ENCODE assay signal across 23 mouse cellular contexts in genomic region chr9:58721021-58721420, GRCm38 (mm10). TPM values are rescaled to one million over a fixed set of nuclear protein-coding genes. Genes with fewer than 3 reads are reported as not detected.
"Had no signal": no experiment of that assay in that cellular context is flagged by ENCODE, and none has a peak within 500 bp of the region (broad histone marks: within the 10 kb centered on the region; RNA-seq: fewer than 3 reads in every experiment).

No protein-coding gene starts in this region.

- H3K36me3 ChIP-seq: limb, embryonic 12.5 days; limb, embryonic 15.5 days; liver, embryonic 15.5 days; midbrain, embryonic 13.5 days had no signal

- H3K4me2 ChIP-seq: limb, embryonic 12.5 days; limb, embryonic 15.5 days; liver, embryonic 11.5 days; liver, embryonic 15.5 days; midbrain, embryonic 13.5 days had no signal

- H3K4me3 ChIP-seq: layer of hippocampus, adult 2 months; limb, embryonic 12.5 days; limb, embryonic 15.5 days; liver, embryonic 15.5 days; midbrain, embryonic 13.5 days had no signal

- H3K9me3 ChIP-seq: limb, embryonic 12.5 days; limb, embryonic 15.5 days; liver, embryonic 15.5 days; midbrain, embryonic 13.5 days had no signal

- H3K9ac ChIP-seq: limb, embryonic 12.5 days; limb, embryonic 15.5 days; liver, embryonic 15.5 days; midbrain, embryonic 13.5 days had no signal

- H3K27ac ChIP-seq: hindbrain, postnatal 0 days; layer of hippocampus, adult 2 months; limb, embryonic 12.5 days; limb, embryonic 15.5 days; liver, embryonic 15.5 days; midbrain, embryonic 13.5 days; stomach, postnatal 0 days had no signal

- H3K4me1 ChIP-seq: limb, embryonic 15.5 days; midbrain, embryonic 13.5 days had no signal

- ATAC-seq: hindbrain, postnatal 0 days; inflammation-experienced regulatory T-cells, adult 6 months; intestine, embryonic 16.5 days; midbrain, embryonic 13.5 days had no signal

- H3K27me3 ChIP-seq: limb, embryonic 12.5 days; limb, embryonic 15.5 days; liver, embryonic 15.5 days; midbrain, embryonic 13.5 days had no signal

- DNase-seq: kidney, postnatal 14 days; kidney, postnatal 4 days; layer of hippocampus, adult 9-11 months; left cerebral cortex, postnatal 4 days; lung, adult 2 months; lung, postnatal 14 days; lung, postnatal 4 days; right cerebral cortex, adult 18-20 months; right cerebral cortex, postnatal 14 days; right cerebral cortex, postnatal 4 days; thymus, adult 2 months; thymus, postnatal 14 days; thymus, postnatal 4 days had no signal

RNA-seq across cellular contexts. Expression of gene Rec114, which starts 22.7 kb away (rescaled TPM):
- polyA plus RNA-seq: thymus, adult 2 months had no signal
